8 mouse cellular contexts compared by ENCODE assay signal in the genomic region with DNA sequence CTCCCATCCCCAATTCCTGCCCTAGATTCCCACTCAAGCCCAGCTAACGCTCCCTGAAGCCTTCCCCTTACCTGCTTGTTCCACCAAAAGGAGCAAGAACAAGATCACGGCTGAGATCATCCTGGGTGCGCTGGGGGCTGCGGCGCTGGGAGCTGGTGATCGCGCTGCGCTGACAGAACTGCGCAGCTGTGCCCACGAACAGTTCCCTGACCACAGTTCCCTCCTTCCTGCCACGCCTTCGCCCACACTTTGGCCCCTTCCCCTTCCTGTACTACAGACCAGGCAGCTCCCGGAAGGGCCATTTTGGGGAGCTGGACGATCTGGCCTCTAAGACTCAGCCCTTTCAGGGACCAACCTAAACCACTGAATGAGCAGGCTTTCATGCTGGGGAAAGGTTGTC. TPM values are rescaled to one million over a fixed set of nuclear protein-coding genes. Genes with fewer than 3 reads are reported as not detected.
DNase-seq lines count a peak whose midpoint lies in the region; ATAC-seq and TF ChIP-seq lines count a peak whose summit lies in the region.

A gene (minus strand): TSS at position 240 of the 400 bp plus-strand sequence.

- no peak for ATAC-seq in heart, embryonic 16.5 days (replicated peaks; ENCODE audit: extremely low read depth, insufficient read depth, low FRiP score)
- ATAC-seq in limb, embryonic 11.5 days (ENCODE audit: insufficient number of reproducible peaks, low FRiP score, low TSS enrichment, low read depth): no peak

- H3K4me2 ChIP-seq in heart, embryonic 16.5 days (ENCODE audit: low read depth, low read length): no peak within 1 kb of the TSS
- H3K4me2 ChIP-seq in limb, embryonic 11.5 days (ENCODE audit: low read depth, severe bottlenecking): no peak within 1 kb of the TSS

- no peak for TF ChIP-seq CTCF in bone marrow macrophage, adult 2 months (IDR thresholded peaks at IDR 0.05; ENCODE audit: low read depth, low read length)

- H3K27me3 ChIP-seq in heart, embryonic 16.5 days (ENCODE audit: control insufficient read depth, insufficient read depth, low read length): no peaks in the 10 kb centered on the region
- no peaks in the 10 kb centered on the region for H3K27me3 ChIP-seq in limb, embryonic 11.5 days (ENCODE audit: control insufficient read depth, insufficient read depth, low read length)

- TF ChIP-seq POLR2A in bone marrow macrophage, adult 2 months (IDR thresholded peaks at IDR 0.05; ENCODE audit: borderline replicate concordance, low read depth, low read length): no peak

- H3K27ac ChIP-seq in bone marrow macrophage, adult 2 months (ENCODE audit: insufficient read depth, low read depth, low read length): peak within 1 kb of the TSS; percentile 98
- H3K27ac ChIP-seq in heart, embryonic 16.5 days (ENCODE audit: low read length): peak within 1 kb of the TSS; percentile 11; the same call in 1 of the 2 replicates
- no peak within 1 kb of the TSS for H3K27ac ChIP-seq in limb, embryonic 11.5 days (replicated peaks; ENCODE audit: low read depth, low read length)

- WGBS in heart, embryonic 16.5 days: 84% methylated on average over 14 of the region's 14 CpGs
- WGBS in limb, embryonic 11.5 days: 91% methylated on average over 14 of the region's 14 CpGs

- no peak within 1 kb of the TSS for H3K9ac ChIP-seq in heart, embryonic 16.5 days (ENCODE audit: low read length)
- H3K9ac ChIP-seq in limb, embryonic 11.5 days (ENCODE audit: low read length): no peak within 1 kb of the TSS

- no peak for DNase-seq in layer of hippocampus, adult 18-20 months (ENCODE audit: low spot score in 2 of 2)
- no peak for DNase-seq in layer of hippocampus, adult 11-12 months (ENCODE audit: low spot score)
- DNase-seq in limb, embryonic 11.5 days (ENCODE audit: low spot score): no peak
- peak; percentile 39 to 70 for DNase-seq in monocyte, adult 2 months (ENCODE audit: low read depth in 1 of 2, low spot score in 2 of 2)
- DNase-seq in frontal cortex, postnatal 36 days (ENCODE audit: low spot score in 2 of 2): no peak
- DNase-seq in Muller cell, postnatal 12 days (ENCODE audit: inconsistent ontology term): no peak

- no peaks in the 10 kb centered on the region for H3K9me3 ChIP-seq in heart, embryonic 16.5 days (replicated peaks; ENCODE audit: control insufficient read depth, low read length)
- H3K9me3 ChIP-seq in limb, embryonic 11.5 days (ENCODE audit: control insufficient read depth, low read length): no peaks in the 10 kb centered on the region

- peaks cover 50% of the 10 kb centered on the region for H3K36me3 ChIP-seq in heart, embryonic 16.5 days (ENCODE audit: control insufficient read depth, insufficient read depth)
- H3K36me3 ChIP-seq in limb, embryonic 11.5 days (ENCODE audit: control insufficient read depth, insufficient read depth, low read length): peaks cover 32% of the 10 kb centered on the region

- peaks cover 30% of the 10 kb centered on the region for H3K4me1 ChIP-seq in bone marrow macrophage, adult 2 months (ENCODE audit: control insufficient read depth, insufficient read depth, low read length)
- H3K4me1 ChIP-seq in heart, embryonic 16.5 days (ENCODE audit: control insufficient read depth, insufficient read depth, low read length): peaks cover 8% of the 10 kb centered on the region
- peaks cover 9% of the 10 kb centered on the region; the same call in 1 of the 2 replicates for H3K4me1 ChIP-seq in limb, embryonic 11.5 days (ENCODE audit: control insufficient read depth, insufficient read depth, low read length)

- peak within 1 kb of the TSS; percentile 77 for H3K4me3 ChIP-seq in bone marrow macrophage, adult 2 months (ENCODE audit: insufficient read depth, low read length)
- H3K4me3 ChIP-seq in heart, embryonic 16.5 days (ENCODE audit: low read length): no peak within 1 kb of the TSS
- H3K4me3 ChIP-seq in limb, embryonic 11.5 days (ENCODE audit: low read depth, low read length): no peak within 1 kb of the TSS

RNA-seq across cellular contexts. Expression of the gene that starts here (rescaled TPM):
- total RNA-seq in layer of hippocampus, adult 18-20 months (2021): 10 to 100 TPM; 16.3 to 20.8 TPM
- polyA plus RNA-seq in bone marrow macrophage, adult 2 months (2012; ENCODE audit: insufficient read depth, insufficient read length, missing spikeins): 3,398 and 3,733 TPM in 2 replicates
- polyA plus RNA-seq in heart, embryonic 16.5 days (2015; fragmentation: Nextera tagmentation; extraction: Ambion mirVana): 34.4 and 36.3 TPM in 2 replicates
- 13.2 and 13.6 TPM in 2 replicates for polyA plus RNA-seq in limb, embryonic 11.5 days (2014; fragmentation: Nextera tagmentation; extraction: Ambion mirVana)

Comparison
In these comparisons a context has a peak if more than half of its experiments do, and no peak if none do; other contexts are left out.
1. RNA of the gene that starts here (polyA plus RNA-seq): 3,398 to 3,733 TPM in bone marrow macrophage, adult 2 months; 34.4 to 36.3 TPM in heart, embryonic 16.5 days and 13.2 to 13.6 TPM in limb, embryonic 11.5 days; every median in the first group is over 10 times any median in the second.
2. DNase-seq: peak in monocyte, adult 2 months (2 of 2); none in layer of hippocampus, adult 18-20 months (0 of 2), layer of hippocampus, adult 11-12 months (single experiment), limb, embryonic 11.5 days (single experiment), frontal cortex, postnatal 36 days (0 of 2) and Muller cell, postnatal 12 days (single experiment).